Mouse (Mus musculus) stomach, embryonic 14.5 days (tissue): Measurements from ENCODE around the gene Card11. TPM values are rescaled to one million over a fixed set of nuclear protein-coding genes. Genes with fewer than 3 reads are reported as not detected.

Experiments used
- ATAC-seq: fragments of 200-750 bp; cut with Nextera tagmentation; 2 replicates; pipeline ENCODE4 v1.8.0; 2017; ENCODE audit warnings: low read depth, moderate TSS enrichment; ENCODE audit not compliant: insufficient number of reproducible peaks, insufficient read depth, low FRiP score
- H3K27ac ChIP-seq: fragments of 300-500 bp; sonication (generic); 2 replicates; pipeline ENCODE4 v1.5.1; 2014; ENCODE audit warnings: mild to moderate bottlenecking, low read length, moderate library complexity, mixed read lengths
- H3K27me3 ChIP-seq: fragments of 300-500 bp; sonication (generic); 2 replicates; pipeline ENCODE4 v1.6.1; 2014; ENCODE audit warnings: low read length, control low read depth, mixed read lengths; ENCODE audit not compliant: control insufficient read depth, insufficient read depth
- H3K36me3 ChIP-seq: fragments of 300-500 bp; sonication (generic); 2 replicates; pipeline ENCODE4 v1.6.1; 2014; ENCODE audit warnings: mild to moderate bottlenecking, control low read depth, low read length, moderate library complexity, mixed read lengths; ENCODE audit not compliant: control insufficient read depth, insufficient read depth
- H3K4me1 ChIP-seq: fragments of 300-500 bp; sonication (generic); 2 replicates; pipeline ENCODE4 v1.6.1; 2014; ENCODE audit warnings: low read length, control low read depth, mixed read lengths; ENCODE audit not compliant: control insufficient read depth, insufficient read depth
- H3K4me2 ChIP-seq: fragments of 300-500 bp; sonication (generic); replicated peaks from 2 replicates; pipeline ENCODE4 v1.6.1; 2014; ENCODE audit warnings: low read depth, low read length, control low read depth
- H3K4me3 ChIP-seq: fragments of 300-500 bp; sonication (generic); 2 replicates; pipeline ENCODE4 v1.5.1; 2014; ENCODE audit warnings: low read depth, low read length, control low read depth
- H3K9ac ChIP-seq: fragments of 300-500 bp; sonication (generic); replicated peaks from 2 replicates; pipeline ENCODE4 v1.6.1; 2014; ENCODE audit warnings: low read depth, mild to moderate bottlenecking, control low read depth, low read length, moderate library complexity, mixed read lengths
- H3K9me3 ChIP-seq: fragments of 300-500 bp; sonication (generic); 2 replicates; pipeline ENCODE4 v1.6.1; 2016; ENCODE audit warnings: low read depth, low read length, control low read depth; ENCODE audit not compliant: control insufficient read depth
- WGBS: fragments of 180-500 bp; shearing (Covaris S2); extraction: QIAGEN DNeasy Blood & Tissue Kit; methylation state at CpG from one replicate; pipeline ENCODE4 v1.1.7; 2014; 5-methylcytosine and 5-hydroxymethylcytosine counted together
- polyA plus RNA-seq: library from polyadenylated mRNA; unstranded; fragments of >200 nt; fragmentation: Nextera tagmentation; extraction: Ambion mirVana; gene quantifications from 2 replicates; pipeline ENCODE4 v1.2.1, GENCODE M21; 2014

Card11 gene
- polyA plus RNA-seq, 1 experiment from 2014 or later: 0.72 TPM

DNA sequence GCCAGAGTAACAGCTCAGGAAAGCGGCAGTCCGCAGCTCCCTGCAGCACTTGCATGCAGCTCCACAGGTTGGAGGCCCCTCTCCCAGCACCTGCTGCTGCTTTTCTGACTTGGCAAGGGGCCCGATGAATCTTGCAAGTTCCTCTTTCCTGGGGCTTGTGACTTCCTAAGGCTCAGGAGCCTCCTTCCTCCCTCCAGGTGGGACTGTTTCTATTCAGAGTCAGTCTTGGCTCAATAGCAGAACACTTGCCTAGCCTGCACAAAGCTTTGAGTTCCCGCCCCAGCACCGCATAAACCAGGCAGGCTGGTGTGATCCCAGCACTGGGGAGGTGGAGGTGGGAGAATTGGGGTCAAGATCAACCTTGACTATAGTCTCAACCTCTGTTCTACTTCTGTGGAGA, 5.1 kb upstream of the Card11 start:
- H3K36me3 ChIP-seq: no peaks in the 10 kb centered on the region
- H3K4me3 ChIP-seq: no peak overlapping the region
- no peak overlapping the region for H3K4me2 ChIP-seq
- WGBS: 61% methylated on average over 5 of the region's 5 CpGs
- no peaks in the 10 kb centered on the region for H3K9me3 ChIP-seq
- H3K27me3 ChIP-seq: no peaks in the 10 kb centered on the region
- no peak for ATAC-seq
- no peak overlapping the region for H3K27ac ChIP-seq
- no peak overlapping the region for H3K9ac ChIP-seq
- H3K4me1 ChIP-seq: no peaks in the 10 kb centered on the region

DNA sequence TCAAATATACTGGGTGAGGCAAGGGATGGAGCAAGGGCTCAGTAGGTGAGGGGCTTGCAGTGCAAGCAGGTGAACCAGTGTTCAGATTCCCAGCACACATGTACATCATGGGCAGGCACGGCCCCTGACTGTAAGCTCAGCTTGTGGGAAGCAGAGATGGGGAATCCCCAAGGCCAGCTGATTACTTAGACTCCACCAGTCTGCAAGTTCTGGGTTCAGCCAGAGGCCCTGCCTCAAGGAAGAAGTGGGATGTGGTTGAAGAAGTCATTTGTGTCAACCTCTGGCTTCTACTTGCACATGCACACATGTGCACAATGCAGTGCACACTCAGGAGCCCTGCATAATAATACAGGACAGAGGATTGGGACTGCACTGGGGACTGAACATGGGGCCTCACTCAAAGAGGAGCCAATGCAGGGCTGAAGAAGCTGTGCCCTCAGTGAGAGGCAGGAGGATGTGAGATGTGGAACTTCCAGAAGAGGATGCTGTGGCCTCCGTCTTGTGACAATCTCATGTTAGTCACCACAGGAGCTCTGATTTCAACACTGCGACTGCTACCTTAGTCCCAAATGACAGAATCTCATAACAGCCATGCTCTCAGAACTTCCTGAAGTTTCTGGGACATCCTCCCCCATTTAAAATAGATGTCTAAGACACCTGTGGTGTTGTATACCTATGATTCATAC, 3.8 kb upstream of the Card11 start:
- Histone ChIP-seq H3K9ac (no peak overlapping the region), H3K4me3 (no peak overlapping the region), H3K4me1 (no peaks in the 10 kb centered on the region), H3K27me3 (no peaks in the 10 kb centered on the region), H3K36me3 (no peaks in the 10 kb centered on the region), H3K27ac (no peak overlapping the region), H3K9me3 (no peaks in the 10 kb centered on the region), H3K4me2 (no peak overlapping the region)
- 86% methylated on average over 3 of the region's 3 CpGs for WGBS
- no peak for ATAC-seq

GRCm38 (mm10) chr5:140999178-140999672, 1.2 kb downstream of the Card11 start:
- H3K4me1 ChIP-seq: no peaks in the 10 kb centered on the region
- no peaks in the 10 kb centered on the region for H3K27me3 ChIP-seq
- no peaks in the 10 kb centered on the region for H3K36me3 ChIP-seq
- no peak overlapping the region for H3K4me3 ChIP-seq
- no peak for ATAC-seq
- H3K4me2 ChIP-seq: no peak overlapping the region
- 82% methylated on average over 7 of the region's 7 CpGs for WGBS
- no peaks in the 10 kb centered on the region for H3K9me3 ChIP-seq
- no peak overlapping the region for H3K27ac ChIP-seq
- no peak overlapping the region for H3K9ac ChIP-seq

- H3K9ac ChIP-seq: no peak overlapping the region
- no peaks in the 10 kb centered on the region for H3K36me3 ChIP-seq
- H3K9me3 ChIP-seq: no peaks in the 10 kb centered on the region
- no peaks in the 10 kb centered on the region for H3K4me1 ChIP-seq
- H3K27ac ChIP-seq: no peak overlapping the region
- no peaks in the 10 kb centered on the region for H3K27me3 ChIP-seq
- WGBS: 79% methylated on average over 4 of the region's 4 CpGs
- no peak overlapping the region for H3K4me3 ChIP-seq
- H3K4me2 ChIP-seq: no peak overlapping the region
- no peak for ATAC-seq
Observed at GRCm38 (mm10) chr5:140997767-140998166, 2.6 kb downstream of the Card11 start.

DNA sequence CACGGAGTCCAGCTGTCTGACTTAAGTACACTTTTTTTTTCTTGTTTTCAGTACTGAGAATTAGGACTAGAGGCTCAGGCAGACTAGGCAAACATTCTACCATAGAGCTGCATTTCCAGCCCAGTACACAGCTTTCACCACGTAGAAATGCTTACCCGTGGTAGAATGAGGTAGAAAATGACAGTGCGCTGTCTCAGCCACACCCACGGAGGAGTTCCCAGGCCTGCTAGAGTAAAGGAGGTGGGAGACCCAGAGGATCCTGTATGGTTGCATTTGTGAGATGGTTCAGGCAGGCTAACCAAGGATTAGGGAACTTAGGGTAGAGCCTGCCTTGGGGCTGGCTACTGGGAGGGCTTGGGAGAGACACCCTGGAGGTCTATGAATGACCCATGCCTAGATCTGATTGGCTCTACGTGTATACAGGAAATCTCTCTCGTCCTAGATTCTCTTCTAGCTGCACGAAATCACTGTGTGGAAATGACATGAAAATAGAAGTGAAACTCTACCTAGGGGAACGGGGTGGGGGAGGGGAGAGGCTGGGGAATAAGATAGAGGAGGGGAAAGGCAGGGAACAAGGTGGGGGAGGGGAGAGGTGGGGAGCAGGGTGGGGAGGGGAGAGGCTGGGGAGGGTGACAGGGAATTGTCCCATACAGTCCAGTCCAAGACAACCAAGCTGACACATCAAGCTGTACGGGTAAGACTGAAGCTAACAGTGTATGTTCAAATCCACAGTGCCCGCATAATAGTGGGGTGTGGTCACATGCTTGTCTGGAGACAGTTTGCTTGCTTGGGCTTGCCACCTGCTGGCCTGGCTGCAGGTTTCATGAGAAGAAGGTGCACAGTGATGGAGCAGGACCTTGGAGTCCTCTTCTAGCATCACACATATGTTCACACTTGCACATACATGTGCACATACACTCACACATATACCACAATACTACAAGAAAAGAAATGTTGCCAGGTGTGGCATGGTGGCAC, 8.0 kb downstream of the Card11 start:
- no peak overlapping the region for H3K4me3 ChIP-seq
- H3K9me3 ChIP-seq: no peaks in the 10 kb centered on the region

DNA sequence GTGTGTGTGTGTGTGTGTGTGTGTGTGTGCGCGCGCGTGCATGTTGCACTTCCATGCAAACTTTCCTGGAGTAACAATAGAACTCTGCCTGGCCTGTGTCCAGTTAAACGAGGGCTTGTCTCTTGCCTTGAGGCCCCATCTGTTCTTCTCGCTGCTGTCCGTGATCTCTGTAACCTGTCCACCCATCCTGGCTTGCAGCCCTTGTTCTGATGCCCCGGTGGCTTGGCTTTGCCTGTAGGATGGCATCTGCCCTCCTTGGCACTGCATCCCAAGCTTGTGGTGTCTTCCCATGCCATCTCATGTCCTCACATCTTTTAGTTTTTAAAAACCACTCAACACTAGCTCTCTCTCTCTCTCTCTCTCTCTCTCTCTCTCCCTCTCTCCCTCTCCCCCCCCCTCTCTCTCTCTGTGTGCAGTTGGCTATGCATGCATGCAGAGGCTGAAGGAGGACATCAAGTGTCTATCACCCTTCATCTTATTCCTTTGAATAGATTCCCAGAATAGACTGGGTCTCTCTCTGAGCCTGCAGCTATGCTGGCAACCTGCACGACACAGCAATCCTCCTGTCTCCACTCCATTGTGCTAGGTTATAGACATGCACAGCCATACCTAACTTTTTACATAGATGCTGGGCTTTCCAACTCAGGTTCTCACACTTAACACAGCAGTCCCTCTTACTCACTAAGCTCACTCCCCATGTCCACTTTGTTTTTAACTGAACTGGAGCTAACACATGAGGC, 14.9 kb downstream of the Card11 start:
- H3K4me2 ChIP-seq: no peak overlapping the region
- H3K36me3 ChIP-seq: no peaks in the 10 kb centered on the region
- H3K9me3 ChIP-seq: no peaks in the 10 kb centered on the region
- H3K9ac ChIP-seq: no peak overlapping the region
- H3K27ac ChIP-seq: no peak overlapping the region
- no peak overlapping the region for H3K4me3 ChIP-seq
- no peaks in the 10 kb centered on the region for H3K27me3 ChIP-seq
- 92% methylated on average over 9 of the region's 9 CpGs for WGBS
- ATAC-seq: no peak
- no peaks in the 10 kb centered on the region for H3K4me1 ChIP-seq

More for the DNA sequence above, 8.0 kb downstream of the Card11 start:
- Histone ChIP-seq H3K36me3 (no peaks in the 10 kb centered on the region), H3K4me2 (no peak overlapping the region), H3K4me1 (no peaks in the 10 kb centered on the region), H3K27me3 (no peaks in the 10 kb centered on the region), H3K27ac (no peak overlapping the region), H3K9ac (no peak overlapping the region)
- WGBS: 58% methylated on average over 11 of the region's 11 CpGs
- no peak for ATAC-seq

DNA sequence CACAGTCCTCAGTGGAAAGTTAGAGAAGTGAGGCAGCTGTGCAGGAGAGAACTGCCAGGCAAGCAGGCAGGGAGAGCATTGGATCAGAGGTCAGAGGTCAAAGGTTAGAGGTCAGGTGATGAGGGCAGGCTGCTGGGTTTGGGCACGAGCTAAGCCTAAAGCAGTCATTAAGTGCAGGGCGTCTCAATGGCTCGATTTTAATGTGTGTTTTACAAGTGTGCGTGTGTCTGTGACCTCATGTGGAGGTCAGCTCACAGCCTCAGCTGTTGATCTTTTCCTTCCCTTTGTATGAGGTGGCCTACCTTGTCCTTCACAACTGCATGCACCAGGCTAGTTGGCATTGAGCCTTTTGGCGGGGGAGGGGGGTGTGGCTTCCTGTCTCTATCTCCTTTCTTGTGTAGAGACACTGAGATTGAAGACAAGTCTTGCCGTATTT, 19.0 kb downstream of the Card11 start:
- H3K4me1 ChIP-seq: no peaks in the 10 kb centered on the region
- no peak for ATAC-seq

DNA sequence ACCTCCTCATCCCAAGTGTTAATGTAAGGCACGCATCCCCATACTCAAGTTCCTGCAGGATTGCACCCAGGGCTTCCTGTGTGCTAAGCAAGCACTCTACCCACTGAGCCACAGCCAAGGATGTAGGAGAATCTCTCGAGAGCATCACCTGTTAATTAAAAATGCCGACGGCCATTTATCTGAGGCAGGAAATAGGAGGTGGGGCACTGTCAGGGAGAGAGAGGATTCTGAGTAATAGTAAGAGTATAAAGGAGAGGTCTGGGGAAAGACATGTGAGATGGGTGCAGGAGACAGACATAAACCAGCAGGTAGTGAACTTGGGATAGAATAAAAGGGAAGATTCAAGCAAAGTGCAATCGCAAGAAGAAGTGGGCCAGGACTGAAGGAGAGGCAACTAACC, 19.6 kb downstream of the Card11 start:
- Histone ChIP-seq H3K27ac (no peak overlapping the region), H3K36me3 (no peaks in the 10 kb centered on the region), H3K9me3 (no peaks in the 10 kb centered on the region), H3K9ac (no peak overlapping the region), H3K4me1 (no peaks in the 10 kb centered on the region), H3K4me3 (no peak overlapping the region), H3K27me3 (no peaks in the 10 kb centered on the region), H3K4me2 (no peak overlapping the region)
- ATAC-seq: no peak
- WGBS: 68% methylated on average over 5 of the region's 5 CpGs

More for the DNA sequence above, 19.0 kb downstream of the Card11 start:
- no peak overlapping the region for H3K4me2 ChIP-seq
- no peaks in the 10 kb centered on the region for H3K9me3 ChIP-seq
- H3K4me3 ChIP-seq: no peak overlapping the region
- H3K9ac ChIP-seq: no peak overlapping the region
- H3K27me3 ChIP-seq: no peaks in the 10 kb centered on the region
- H3K36me3 ChIP-seq: no peaks in the 10 kb centered on the region
- 21% methylated on average over 6 of the region's 6 CpGs for WGBS
- H3K27ac ChIP-seq: no peak overlapping the region
